Mouse (Mus musculus) frontal cortex, postnatal 36 days (tissue): ENCODE results near the gene Maco1.

Experiments used
- DNase-seq, 2 experiments: peaks; one replicate each; pipeline ENCODE4 v3.0.0; 2022; ENCODE audit warnings: low spot score in 2 of 2

Gene Maco1

GRCm38 (mm10) chr4:134853259-134853636 is at the start of gene Maco1:
TSS of gene Maco1 (minus strand) at chr4:134853345.
- peak; percentile 100 for DNase-seq

- DNase-seq: no peak
These were observed 48.0 kb upstream of the Maco1 start for GRCm38 (mm10) chr4:134901126-134901525.

GRCm38 (mm10) chr4:134897256-134897655 is 44.1 kb upstream of the Maco1 start:
- no peak for DNase-seq

GRCm38 (mm10) chr4:134892096-134892495 is 39.0 kb upstream of the Maco1 start:
- peak; percentile 40 to 66 for DNase-seq

GRCm38 (mm10) chr4:134884364-134884763 is 31.2 kb upstream of the Maco1 start:
- no peak for DNase-seq

- DNase-seq: peak in 1 of 2 experiments; percentile 5
These were observed 30.7 kb upstream of the Maco1 start for GRCm38 (mm10) chr4:134883808-134884207.

GRCm38 (mm10) chr4:134883266-134883665 is 30.1 kb upstream of the Maco1 start:
- DNase-seq: no peak

GRCm38 (mm10) chr4:134880041-134880440 is 26.9 kb upstream of the Maco1 start:
- no peak for DNase-seq

- peak; percentile 64 to 66 for DNase-seq
These were observed 26.4 kb upstream of the Maco1 start for GRCm38 (mm10) chr4:134879410-134879981.

- no peak for DNase-seq
These were observed 23.0 kb upstream of the Maco1 start for GRCm38 (mm10) chr4:134876171-134876570.

GRCm38 (mm10) chr4:134871950-134872349 is 18.8 kb upstream of the Maco1 start:
- DNase-seq: no peak

- DNase-seq: no peak
These were observed 18.3 kb upstream of the Maco1 start for GRCm38 (mm10) chr4:134871477-134871876.

- DNase-seq: no peak
These were observed 16.8 kb upstream of the Maco1 start for GRCm38 (mm10) chr4:134869815-134870375.

GRCm38 (mm10) chr4:134869068-134869730 is 16.1 kb upstream of the Maco1 start:
- DNase-seq: no peak

GRCm38 (mm10) chr4:134868490-134868889 is 15.3 kb upstream of the Maco1 start:
- DNase-seq: no peak

- DNase-seq: no peak
These were observed 14.9 kb upstream of the Maco1 start for GRCm38 (mm10) chr4:134868065-134868464.

- DNase-seq: no peak
These were observed 14.5 kb upstream of the Maco1 start for GRCm38 (mm10) chr4:134867661-134868060.

GRCm38 (mm10) chr4:134867213-134867612 is 14.1 kb upstream of the Maco1 start:
- DNase-seq: no peak

GRCm38 (mm10) chr4:134865789-134866188 is 12.6 kb upstream of the Maco1 start:
- no peak for DNase-seq

- DNase-seq: no peak
These were observed 12.2 kb upstream of the Maco1 start for GRCm38 (mm10) chr4:134865340-134865739.

- DNase-seq: no peak
These were observed 11.0 kb upstream of the Maco1 start, which contains the start of gene Rhd for GRCm38 (mm10) chr4:134863937-134864729. TSS of gene Rhd (plus strand) at chr4:134864536.

- DNase-seq: no peak
These were observed 9.9 kb upstream of the Maco1 start for GRCm38 (mm10) chr4:134862996-134863395.
